Mouse (Mus musculus): ENCODE results near the gene Armc7. TPM values are rescaled to one million over a fixed set of nuclear protein-coding genes. Genes with fewer than 3 reads are reported as not detected.
"Not testable (repeated sequence)": the region's sequence is repeated elsewhere in the genome, so short reads cannot be mapped to it uniquely, and the experiment has no call there.

Gene Armc7
- total RNA-seq, 2 experiments from 2014 or later = 3.1 to 4.3 TPM

- DNase-seq = no peak
Measured at GRCm38 (mm10) chr11:115455619-115456018, 19.8 kb upstream of the Armc7 start.

- no peak for DNase-seq
Measured at GRCm38 (mm10) chr11:115456182-115456581, 19.3 kb upstream of the Armc7 start.

GRCm38 (mm10) chr11:115457405-115457804, 18.1 kb upstream of the Armc7 start:
- DNase-seq = no peak

GRCm38 (mm10) chr11:115460976-115461375, 14.5 kb upstream of the Armc7 start:
- no peak for DNase-seq

GRCm38 (mm10) chr11:115461846-115462242, 13.6 kb upstream of the Armc7 start:
- DNase-seq = no peak

- DNase-seq = no peak
Measured at GRCm38 (mm10) chr11:115462243-115462891, 13.1 kb upstream of the Armc7 start, which contains the start of gene Slc16a5. Gene Slc16a5, plus strand, starts transcription at chr11:115462474.

- DNase-seq = no peak
Measured at GRCm38 (mm10) chr11:115463397-115463796, 12.1 kb upstream of the Armc7 start.

- DNase-seq = no peak
Measured at GRCm38 (mm10) chr11:115464851-115465250, 10.6 kb upstream of the Armc7 start.

- no peak for DNase-seq
Measured at GRCm38 (mm10) chr11:115467217-115467618, 8.2 kb upstream of the Armc7 start.

GRCm38 (mm10) chr11:115472183-115472582, 3.3 kb upstream of the Armc7 start:
- no peak for DNase-seq

GRCm38 (mm10) chr11:115473626-115474275, 1.7 kb upstream of the Armc7 start:
- DNase-seq = peak; percentile 96

- no peak for DNase-seq
Measured at GRCm38 (mm10) chr11:115475758-115476237, 331 bp downstream of the Armc7 start.

GRCm38 (mm10) chr11:115476630-115477029, 1.2 kb downstream of the Armc7 start:
- not testable (repeated sequence) for DNase-seq

- not testable (repeated sequence) for DNase-seq
Measured at GRCm38 (mm10) chr11:115477388-115477787, 1.9 kb downstream of the Armc7 start.

GRCm38 (mm10) chr11:115478296-115478938, 3.0 kb downstream of the Armc7 start:
- no peak for DNase-seq

- no peak for DNase-seq
Measured at GRCm38 (mm10) chr11:115481553-115482259, 6.2 kb downstream of the Armc7 start.

GRCm38 (mm10) chr11:115483278-115483677, 7.8 kb downstream of the Armc7 start:
- DNase-seq = no peak

GRCm38 (mm10) chr11:115483726-115484125, 8.3 kb downstream of the Armc7 start:
- peak; percentile 81 for DNase-seq

GRCm38 (mm10) chr11:115485155-115485554, 9.7 kb downstream of the Armc7 start:
- no peak for DNase-seq

- no peak for DNase-seq
Measured at GRCm38 (mm10) chr11:115488551-115489104, 13.2 kb downstream of the Armc7 start.

- no peak for DNase-seq
Measured at GRCm38 (mm10) chr11:115490441-115491355, 15.2 kb downstream of the Armc7 start.
